Mouse (Mus musculus) brown adipose tissue, adult 24 weeks (tissue): ENCODE measurements around the gene Fbxo39. TPM values are rescaled to one million over a fixed set of nuclear protein-coding genes. Genes with fewer than 3 reads are reported as not detected.

ENCODE experiments used
- H3K27ac ChIP-seq: fragments of 200-500 bp; replicated peaks from 2 replicates; pipeline ENCODE4 v1.5.1; 2012; ENCODE audit warnings: low read depth, mild to moderate bottlenecking, low read length
- H3K4me1 ChIP-seq: fragments of 200-500 bp; 2 replicates; pipeline ENCODE4 v1.6.1; 2012; ENCODE audit warnings: low read length, mixed read lengths; ENCODE audit not compliant: control insufficient read depth, insufficient read depth, insufficient read length
- H3K4me3 ChIP-seq: fragments of 200-500 bp; 2 replicates; pipeline ENCODE4 v1.5.1; 2012; ENCODE audit warnings: low read depth, mild to moderate bottlenecking, low read length, moderate library complexity; ENCODE audit not compliant: insufficient read depth
- polyA plus RNA-seq: library from polyadenylated mRNA; stranded (reverse); fragments of >200 nt; gene quantifications from 2 replicates; pipeline ENCODE4 v1.2.4, GENCODE M21; 2012; ENCODE audit not compliant: missing spikeins, insufficient read depth, insufficient read length

The Fbxo39 gene
- not detected in 2 replicates for polyA plus RNA-seq

DNA sequence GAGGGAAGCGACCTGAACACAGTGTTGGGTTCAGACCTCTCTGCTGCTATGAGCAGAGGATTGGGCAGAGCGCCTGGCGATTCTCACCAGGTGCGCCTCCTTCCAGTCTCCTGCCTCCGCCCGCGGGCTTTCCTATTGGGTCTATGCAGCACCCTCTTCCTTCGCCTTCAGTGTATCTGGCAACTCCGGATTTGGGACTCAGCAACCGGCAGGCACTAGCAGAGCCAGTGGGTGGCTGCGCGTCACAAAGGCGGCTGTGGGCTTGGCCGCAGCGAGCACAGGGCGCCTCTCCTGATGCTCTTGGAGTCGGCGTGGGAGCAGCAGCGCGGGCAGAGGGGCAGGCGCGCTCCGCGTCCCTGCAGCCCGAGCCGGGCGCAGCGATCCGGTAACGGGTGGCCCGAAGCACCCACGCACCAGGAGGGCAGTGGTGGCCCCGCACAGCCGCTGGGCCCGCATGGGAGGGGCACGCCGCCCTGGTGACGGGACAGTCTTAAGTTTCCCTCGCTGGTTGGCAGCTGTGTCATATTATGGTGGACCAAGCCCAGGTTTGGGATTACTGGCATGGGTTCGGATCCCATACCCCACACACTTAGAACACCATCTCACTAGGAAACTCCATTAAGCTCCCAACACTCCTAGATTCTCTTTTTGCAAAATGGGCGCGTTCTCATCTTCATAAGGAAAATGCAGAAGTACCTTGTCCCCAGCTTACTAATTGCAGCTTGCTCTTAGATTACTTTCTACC, at the start of gene Fbxo39:
TSS of gene Fbxo39 (plus strand) at position 294 of the 745 bp plus-strand sequence.
- Histone ChIP-seq H3K27ac (no peak within 1 kb of the TSS), H3K4me3 (no peak within 1 kb of the TSS), H3K4me1 (no peaks in the 10 kb centered on the region)

DNA sequence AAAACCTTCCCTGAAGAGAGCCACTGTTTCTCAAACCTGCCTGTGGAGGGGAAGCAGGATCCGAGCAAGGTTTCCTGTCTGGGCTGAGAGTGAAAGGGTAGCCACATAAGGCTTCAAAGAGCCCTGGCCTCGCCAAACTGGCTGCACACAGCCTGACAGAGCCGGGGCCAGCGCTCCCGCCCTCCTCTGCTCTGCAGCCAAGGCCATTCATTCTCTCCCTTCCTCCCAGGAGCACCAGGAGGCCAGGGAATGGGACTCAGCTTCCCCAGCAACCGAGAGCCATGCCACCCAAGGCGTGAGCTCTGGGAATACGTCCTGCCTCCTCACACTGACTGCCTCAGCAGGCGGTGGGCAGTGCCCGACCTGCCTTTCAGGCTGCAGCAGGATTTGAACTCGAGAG, 48.8 kb upstream of the Fbxo39 start:
- Histone ChIP-seq H3K4me1 (peaks cover 2% of the 10 kb centered on the region; the same call in 1 of the 2 replicates), H3K27ac (no peak overlapping the region), H3K4me3 (no peak overlapping the region)

DNA sequence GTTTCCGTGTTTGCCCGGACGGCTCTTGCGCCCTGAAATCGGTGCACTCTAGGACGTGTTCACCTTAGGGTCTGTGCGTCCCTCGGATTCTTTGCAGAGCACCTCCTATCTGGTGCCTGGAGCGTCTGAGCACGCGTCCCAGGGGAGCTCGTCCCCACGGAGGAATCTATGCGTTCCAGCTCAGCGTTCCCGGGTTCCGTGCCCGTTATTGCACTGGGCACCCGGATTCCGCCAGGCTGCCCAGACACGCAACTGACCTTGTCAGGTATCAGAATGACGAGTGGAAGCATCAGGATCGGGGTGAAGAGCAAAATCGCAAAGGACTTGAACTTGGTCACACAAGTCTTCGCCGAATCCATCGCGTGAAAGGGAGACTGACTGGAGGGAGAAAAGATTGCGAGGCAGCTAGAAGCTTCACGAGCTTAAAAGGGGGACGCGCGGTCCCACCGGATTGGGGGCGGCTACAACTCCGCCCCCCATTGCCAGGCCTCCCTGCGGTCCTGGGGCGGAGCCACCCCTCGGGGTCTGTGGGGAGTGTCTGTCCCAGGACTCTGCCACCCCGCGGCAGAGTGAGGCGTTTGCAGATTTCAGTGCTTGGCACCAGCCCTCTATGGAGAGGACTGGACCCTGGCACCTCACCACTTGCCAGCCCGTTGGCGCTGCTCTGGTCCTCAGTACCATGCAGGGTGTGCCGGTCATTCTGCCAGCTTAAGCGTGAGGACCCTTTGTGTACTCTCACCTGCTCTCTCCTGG, 47.9 kb upstream of the Fbxo39 start:
- Histone ChIP-seq H3K4me3 (peak overlapping the region; percentile 59), H3K4me1 (peaks cover 2% of the 10 kb centered on the region; the same call in 1 of the 2 replicates), H3K27ac (no peak overlapping the region)

DNA sequence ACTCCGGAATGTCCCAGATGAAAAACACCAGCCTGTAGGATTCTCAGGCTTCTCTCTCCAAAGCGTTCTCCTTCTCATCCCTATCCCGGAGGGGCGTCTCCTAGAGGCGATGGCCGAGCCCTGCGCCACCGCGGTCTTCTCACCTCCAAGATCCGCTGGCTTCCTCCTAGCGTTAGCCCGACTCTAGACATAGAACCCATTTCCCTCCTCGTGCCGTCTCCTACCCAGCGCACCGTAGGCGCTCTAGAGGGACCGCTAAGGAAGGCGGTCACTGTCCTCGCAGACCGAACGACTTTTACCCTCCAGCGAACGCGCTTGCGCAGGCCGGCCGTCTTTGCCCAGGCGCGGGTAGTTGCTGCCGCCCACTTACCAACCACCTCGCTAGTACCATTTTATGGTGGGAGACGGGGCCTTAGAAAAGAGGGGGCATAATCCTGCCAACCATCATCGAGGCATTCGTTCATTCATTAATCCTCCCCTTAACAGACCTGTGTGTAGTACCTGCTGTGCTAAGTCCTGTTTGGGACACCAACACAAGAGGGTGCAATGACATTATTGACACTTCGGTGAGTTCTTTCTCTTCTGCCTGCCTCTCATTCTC, 47.2 kb upstream of the Fbxo39 start, which contains the start of gene Slc13a5:
TSS of gene Slc13a5 (minus strand) at position 263 of the 601 bp plus-strand sequence.
- H3K4me1 ChIP-seq = peaks cover 2% of the 10 kb centered on the region; the same call in 1 of the 2 replicates
- peak within 1 kb of the TSS; percentile 59 for H3K4me3 ChIP-seq
- H3K27ac ChIP-seq = no peak within 1 kb of the TSS

DNA sequence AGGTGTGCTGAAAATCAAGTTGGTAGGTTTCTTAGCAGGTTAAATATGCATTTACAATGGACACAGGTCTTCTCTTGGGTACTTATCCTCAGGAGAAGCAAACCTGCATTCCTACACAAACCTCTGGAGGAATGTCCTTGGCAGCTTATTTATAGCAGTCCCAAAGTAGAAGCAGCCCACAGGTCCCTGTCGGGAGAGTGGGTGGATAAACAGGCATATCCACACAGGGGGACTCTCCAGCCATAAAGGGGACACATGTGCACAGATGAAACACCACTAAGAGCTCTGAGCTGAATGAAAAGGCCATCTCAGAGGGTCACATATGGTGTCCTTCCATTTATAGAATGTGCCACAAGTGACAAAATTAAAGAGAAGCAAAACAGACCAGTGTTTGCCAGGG, 42.5 kb upstream of the Fbxo39 start:
- no peaks in the 10 kb centered on the region for H3K4me1 ChIP-seq
- no peak overlapping the region for H3K27ac ChIP-seq
- no peak overlapping the region for H3K4me3 ChIP-seq

DNA sequence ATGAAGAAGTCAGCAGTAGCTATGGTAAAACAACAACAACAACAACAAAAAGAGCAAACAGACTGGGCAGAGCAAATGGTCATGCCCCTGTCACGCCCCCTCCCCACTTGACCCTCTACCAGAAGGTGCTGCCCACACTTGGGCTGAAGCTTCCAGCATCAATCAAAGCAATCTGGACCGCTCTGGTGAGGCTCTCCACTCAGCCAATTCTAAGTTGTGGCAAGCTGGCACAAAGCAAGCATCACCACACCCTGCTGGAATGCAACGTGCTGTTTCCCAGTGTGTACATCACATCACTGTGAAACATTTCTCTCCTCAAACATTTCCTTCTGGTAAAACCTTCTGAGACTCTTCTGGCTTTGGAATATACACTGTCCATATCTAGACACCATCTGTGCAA, 40.9 kb upstream of the Fbxo39 start:
- H3K4me3 ChIP-seq = no peak overlapping the region
- H3K4me1 ChIP-seq = no peaks in the 10 kb centered on the region
- H3K27ac ChIP-seq = no peak overlapping the region

DNA sequence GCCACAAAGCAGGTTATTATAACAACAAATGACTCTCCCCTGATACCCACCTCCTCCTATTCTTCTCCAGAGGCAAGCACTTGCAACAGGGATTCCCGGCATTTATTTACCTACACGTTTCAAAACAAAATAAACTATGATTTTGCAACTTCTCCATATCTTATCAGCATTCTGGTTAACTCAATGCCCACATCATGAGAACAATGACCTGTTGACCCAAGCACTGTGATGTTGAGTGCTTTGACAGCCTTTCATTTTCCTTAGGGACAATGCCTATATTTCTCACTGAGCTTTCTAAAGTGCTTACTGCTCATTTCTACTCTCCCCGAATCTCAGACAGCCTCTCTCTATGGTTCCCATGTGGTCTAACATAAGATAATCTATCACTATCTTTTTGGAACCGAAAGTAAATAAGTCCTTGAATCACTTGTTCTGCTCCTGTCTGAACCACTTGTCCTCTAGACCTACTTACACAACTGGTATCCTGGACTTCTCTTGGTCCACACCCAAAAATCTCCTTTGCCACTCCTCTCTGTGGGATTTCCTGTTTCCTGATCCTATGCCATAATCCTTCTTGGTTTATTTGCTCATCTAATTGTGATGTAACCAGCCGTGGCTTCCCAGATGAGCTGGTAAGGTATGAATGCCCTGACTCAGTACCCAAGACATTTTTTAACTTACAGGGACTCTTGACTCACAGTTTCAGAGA, 32.9 kb upstream of the Fbxo39 start:
- no peak overlapping the region for H3K4me3 ChIP-seq
- no peaks in the 10 kb centered on the region for H3K4me1 ChIP-seq
- H3K27ac ChIP-seq = no peak overlapping the region

DNA sequence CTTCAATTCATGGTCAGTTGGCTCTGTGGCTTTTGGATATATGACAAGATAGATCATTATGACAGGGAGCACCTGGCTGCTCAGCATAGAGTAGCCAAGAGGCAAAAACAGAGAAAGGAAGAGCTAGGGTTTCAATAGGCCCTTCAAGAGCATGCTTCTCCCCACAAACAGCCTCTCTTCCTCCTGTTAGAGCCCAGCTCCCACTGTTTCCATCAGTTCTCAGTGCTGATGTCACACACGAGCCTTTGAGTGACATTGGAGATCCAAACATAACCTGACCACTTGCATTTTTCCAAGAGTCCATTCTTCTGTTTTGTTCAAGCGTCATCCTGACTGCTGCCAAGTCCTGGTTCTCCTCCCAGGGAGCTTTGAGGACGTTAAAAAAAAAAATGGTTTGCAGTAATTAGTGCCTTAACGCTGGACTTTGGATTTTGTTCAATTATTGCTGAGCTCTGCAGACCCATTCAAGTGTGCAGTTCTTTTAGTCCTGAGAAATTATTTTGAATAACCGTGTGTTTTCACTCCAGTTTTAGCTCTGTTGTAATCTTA, 32.3 kb upstream of the Fbxo39 start:
- H3K4me1 ChIP-seq = no peaks in the 10 kb centered on the region
- H3K4me3 ChIP-seq = no peak overlapping the region
- no peak overlapping the region for H3K27ac ChIP-seq

DNA sequence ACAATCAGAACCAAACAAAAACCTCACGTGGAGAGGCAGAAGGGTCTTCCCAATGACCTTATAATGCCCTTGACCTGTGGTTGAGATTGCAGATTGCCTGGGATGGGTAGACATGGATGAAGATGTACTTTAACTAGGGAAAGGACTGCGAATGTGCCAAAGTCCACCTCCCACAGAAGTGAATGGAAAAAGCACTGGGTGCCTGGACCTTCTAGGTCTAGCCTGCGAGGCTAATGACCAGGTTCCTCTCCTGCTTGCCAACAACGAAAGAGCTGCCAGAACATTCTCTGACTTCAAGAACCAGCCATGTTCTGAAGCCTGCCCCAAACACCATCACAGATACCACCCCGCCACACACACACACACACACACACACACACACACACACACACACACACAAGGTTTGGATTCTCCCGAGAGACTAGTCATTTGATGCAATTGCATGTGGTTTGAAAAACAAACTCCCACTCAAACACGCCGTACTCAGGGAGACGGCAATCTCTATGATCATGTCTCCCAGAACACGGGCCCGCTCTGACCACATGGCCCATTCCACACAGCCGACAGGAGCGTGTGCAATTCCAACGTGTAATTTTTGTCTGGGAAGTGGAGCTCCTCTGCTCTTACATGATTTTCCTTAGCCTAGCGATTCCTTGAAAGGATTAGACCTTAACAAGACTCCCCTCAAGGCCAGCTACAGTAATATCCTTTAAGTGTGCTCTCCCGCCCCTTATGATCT, 30.6 kb upstream of the Fbxo39 start:
- no peak overlapping the region for H3K4me3 ChIP-seq
- no peak overlapping the region for H3K27ac ChIP-seq
- no peaks in the 10 kb centered on the region for H3K4me1 ChIP-seq

DNA sequence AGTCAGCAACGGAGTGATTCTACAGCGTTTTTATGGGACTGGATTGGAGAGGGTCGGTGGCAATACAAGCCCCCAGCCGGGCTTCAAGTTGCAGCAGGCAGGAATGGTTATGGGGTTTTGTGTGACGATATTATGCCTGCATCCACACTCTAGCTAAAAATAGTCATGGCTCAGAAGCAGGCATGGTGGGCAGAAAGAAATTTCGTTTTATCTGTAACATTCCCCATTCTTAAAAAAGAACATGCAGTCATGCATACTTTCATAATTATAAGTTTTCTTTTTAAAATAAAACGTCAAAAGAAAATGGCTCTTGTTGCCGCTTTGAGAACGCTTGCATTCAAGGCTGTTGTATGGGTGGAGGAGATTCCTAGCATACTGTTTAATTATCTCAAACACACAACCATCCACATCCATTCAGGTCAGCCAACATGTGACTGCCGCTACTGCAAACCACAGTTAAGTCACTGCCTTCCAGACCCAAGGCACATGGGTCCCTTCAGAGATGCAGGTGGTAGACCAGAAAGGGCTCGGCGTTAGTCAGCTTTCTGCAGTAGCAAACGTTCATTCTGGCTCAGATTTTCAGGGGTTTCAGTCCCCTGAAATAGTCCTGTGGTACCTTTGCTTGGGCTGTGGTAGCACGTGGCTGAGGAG, 29.6 kb upstream of the Fbxo39 start:
- Histone ChIP-seq H3K27ac (no peak overlapping the region), H3K4me3 (no peak overlapping the region), H3K4me1 (no peaks in the 10 kb centered on the region)

DNA sequence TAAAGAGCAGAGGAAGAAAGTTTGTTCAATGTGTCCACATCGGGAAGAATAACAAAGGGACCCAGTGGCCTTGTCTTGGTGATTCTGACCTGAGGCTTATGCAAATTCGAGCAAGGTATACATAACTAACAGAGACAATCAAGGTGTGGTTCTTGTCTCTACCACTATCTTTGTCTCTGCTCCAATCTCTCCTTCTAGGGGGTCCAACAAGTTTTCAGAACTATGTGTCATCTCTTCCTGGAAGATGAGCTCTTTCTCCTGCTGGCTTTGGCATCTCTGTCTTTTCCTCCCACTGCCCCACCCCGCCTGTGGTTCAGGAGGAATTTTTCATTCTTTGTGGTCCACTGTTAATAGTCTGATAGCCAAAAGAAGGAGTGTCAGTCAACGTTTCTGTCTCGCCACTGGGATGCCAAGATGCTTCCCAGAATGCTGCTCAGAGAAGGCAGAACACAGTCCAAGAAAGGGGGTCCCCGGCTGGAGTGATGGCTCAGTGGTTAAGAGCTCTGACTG, 28.2 kb upstream of the Fbxo39 start:
- Histone ChIP-seq H3K4me1 (no peaks in the 10 kb centered on the region), H3K27ac (no peak overlapping the region), H3K4me3 (no peak overlapping the region)

DNA sequence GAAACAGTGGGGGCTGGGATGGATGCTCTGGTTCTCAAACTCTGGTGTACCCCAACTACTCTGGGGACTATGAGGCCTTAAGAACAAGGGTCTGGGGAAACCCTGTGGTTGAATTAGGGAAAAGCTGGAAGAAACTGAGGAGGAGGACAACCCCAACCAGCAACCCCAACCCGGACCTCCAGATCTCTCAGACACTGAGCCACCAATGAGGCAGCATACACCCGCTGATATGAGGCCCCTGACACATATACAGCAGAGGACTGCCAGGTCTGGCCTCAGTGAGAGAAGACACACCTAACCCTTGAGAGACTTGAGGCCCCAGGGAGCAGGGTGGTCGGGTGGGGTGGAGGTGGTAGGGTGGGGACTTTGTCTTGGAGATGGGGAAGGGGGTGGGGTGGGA, 27.6 kb upstream of the Fbxo39 start:
- Histone ChIP-seq H3K4me3 (no peak overlapping the region), H3K27ac (no peak overlapping the region), H3K4me1 (no peaks in the 10 kb centered on the region)

DNA sequence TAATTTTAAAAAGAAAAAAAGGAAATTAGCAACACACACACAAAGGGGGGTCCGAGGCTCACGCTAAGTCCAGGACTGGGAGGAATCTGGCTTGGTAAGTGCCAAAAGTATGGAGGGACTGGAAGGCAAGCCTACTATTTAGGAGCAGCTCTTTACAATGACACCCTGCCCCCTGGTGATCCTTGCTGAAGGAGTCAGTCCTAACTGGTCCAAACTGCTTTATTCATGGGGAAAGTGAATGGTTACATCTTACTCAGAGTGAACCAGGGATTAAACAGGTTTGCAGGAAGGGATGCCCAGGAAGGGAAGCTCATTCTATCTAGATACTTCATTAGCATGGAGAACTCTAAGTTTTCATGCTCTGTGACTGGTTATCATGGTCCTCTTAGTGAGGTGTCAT, 27.1 kb upstream of the Fbxo39 start:
- H3K27ac ChIP-seq = no peak overlapping the region

DNA sequence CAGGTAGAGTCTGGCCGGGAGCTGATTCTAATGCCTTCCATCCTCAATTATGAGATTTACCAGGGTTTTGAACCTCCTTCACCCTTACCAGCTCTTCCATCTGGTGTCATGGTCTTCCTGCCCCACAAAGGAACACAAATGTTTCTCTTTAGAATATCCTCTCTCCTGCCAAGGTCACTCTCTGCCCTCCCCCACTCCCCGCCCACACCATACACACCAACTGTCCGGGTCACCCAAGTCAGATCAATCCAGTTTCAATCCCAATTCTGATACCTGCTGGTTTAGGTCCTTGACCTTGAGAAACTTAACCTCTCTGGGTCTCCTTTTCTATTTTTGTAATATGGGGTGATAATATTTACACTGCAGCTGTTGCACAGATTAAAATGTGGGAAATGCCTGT, 26.7 kb upstream of the Fbxo39 start:
- Histone ChIP-seq H3K4me1 (no peaks in the 10 kb centered on the region), H3K4me3 (no peak overlapping the region), H3K27ac (no peak overlapping the region)

More for the DNA sequence above, 27.1 kb upstream of the Fbxo39 start:
- Histone ChIP-seq H3K4me1 (no peaks in the 10 kb centered on the region), H3K4me3 (no peak overlapping the region)
